Mouse (Mus musculus) intestine, embryonic 16.5 days (tissue): ENCODE results near the gene Trim2. TPM values are rescaled to one million over a fixed set of nuclear protein-coding genes. Genes with fewer than 3 reads are reported as not detected.

ENCODE experiments used
- ATAC-seq: fragments of 200-750 bp; cut with Nextera tagmentation; 2 replicates; pipeline ENCODE4 v1.8.0; 2017; ENCODE audit warnings: moderate TSS enrichment, moderate library complexity
- H3K27ac ChIP-seq: fragments of 300-500 bp; sonication (generic); 2 replicates; pipeline ENCODE4 v1.5.1; 2014; ENCODE audit warnings: mild to moderate bottlenecking, low read length
- H3K27me3 ChIP-seq: fragments of 300-500 bp; sonication (generic); replicated peaks from 2 replicates; pipeline ENCODE4 v1.6.1; 2014; ENCODE audit warnings: low read length, control low read depth, mixed read lengths; ENCODE audit not compliant: control insufficient read depth, insufficient read depth
- H3K36me3 ChIP-seq: fragments of 300-500 bp; sonication (generic); 2 replicates; pipeline ENCODE4 v1.6.1; 2014; ENCODE audit warnings: low read length, control low read depth; ENCODE audit not compliant: control insufficient read depth, insufficient read depth
- H3K4me1 ChIP-seq: fragments of 300-500 bp; sonication (generic); 2 replicates; pipeline ENCODE4 v1.6.1; 2014; ENCODE audit warnings: low read length, control low read depth, mixed read lengths; ENCODE audit not compliant: control insufficient read depth, insufficient read depth
- H3K4me2 ChIP-seq: fragments of 300-500 bp; sonication (generic); 2 replicates; pipeline ENCODE4 v1.6.1; 2014; ENCODE audit warnings: low read depth, low read length, control low read depth
- H3K4me3 ChIP-seq: fragments of 300-500 bp; sonication (generic); 2 replicates; pipeline ENCODE4 v1.5.1; 2014; ENCODE audit warnings: mild to moderate bottlenecking, low read length
- H3K9ac ChIP-seq: fragments of 300-500 bp; sonication (generic); 2 replicates; pipeline ENCODE4 v1.6.1; 2014; ENCODE audit warnings: low read depth, low read length
- H3K9me3 ChIP-seq: fragments of 300-500 bp; sonication (generic); 2 replicates; pipeline ENCODE4 v1.6.1; 2016; ENCODE audit warnings: low read length, control low read depth; ENCODE audit not compliant: control insufficient read depth
- WGBS: fragments of 180-500 bp; shearing (Covaris S2); extraction: QIAGEN DNeasy Blood & Tissue Kit; methylation state at CpG from one replicate; pipeline ENCODE4 v1.1.7; 2014; 5-methylcytosine and 5-hydroxymethylcytosine counted together
- polyA plus RNA-seq: library from polyadenylated mRNA; unstranded; fragments of >200 nt; fragmentation: Nextera tagmentation; extraction: Ambion mirVana; gene quantifications from 2 replicates; pipeline ENCODE4 v1.2.1, GENCODE M21; 2015

Trim2 gene
- polyA plus RNA-seq, 1 experiment from 2014 or later: 57.0 TPM

DNA sequence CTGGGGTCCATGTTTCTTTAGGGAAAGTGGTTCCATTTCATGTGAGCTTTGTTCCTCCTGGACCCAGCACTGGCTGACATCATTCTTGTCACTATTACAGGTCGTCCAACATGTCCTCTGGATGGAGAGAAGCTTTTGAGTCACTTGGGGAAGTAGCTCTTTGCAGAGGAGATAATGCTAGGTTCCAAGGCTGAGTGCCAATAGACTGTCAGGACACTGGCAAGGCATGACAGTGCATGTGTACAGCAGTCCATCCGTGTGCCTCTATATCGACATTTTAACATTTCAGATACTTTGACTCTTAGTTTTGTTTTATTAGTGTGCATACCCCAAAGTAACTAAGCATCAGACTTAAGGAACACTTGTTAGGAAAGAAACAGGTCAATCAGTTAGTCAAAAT, 63.6 kb downstream of the Trim2 start:
- no peaks in the 10 kb centered on the region for H3K9me3 ChIP-seq
- 79% methylated on average over 3 of the region's 3 CpGs for WGBS
- no peak overlapping the region for H3K27ac ChIP-seq
- H3K27me3 ChIP-seq: no peaks in the 10 kb centered on the region
- ATAC-seq: no peak
- no peak overlapping the region for H3K4me3 ChIP-seq
- no peak overlapping the region for H3K9ac ChIP-seq
- peaks cover 2% of the 10 kb centered on the region for H3K4me1 ChIP-seq
- H3K36me3 ChIP-seq: no peaks in the 10 kb centered on the region
- no peak overlapping the region for H3K4me2 ChIP-seq

DNA sequence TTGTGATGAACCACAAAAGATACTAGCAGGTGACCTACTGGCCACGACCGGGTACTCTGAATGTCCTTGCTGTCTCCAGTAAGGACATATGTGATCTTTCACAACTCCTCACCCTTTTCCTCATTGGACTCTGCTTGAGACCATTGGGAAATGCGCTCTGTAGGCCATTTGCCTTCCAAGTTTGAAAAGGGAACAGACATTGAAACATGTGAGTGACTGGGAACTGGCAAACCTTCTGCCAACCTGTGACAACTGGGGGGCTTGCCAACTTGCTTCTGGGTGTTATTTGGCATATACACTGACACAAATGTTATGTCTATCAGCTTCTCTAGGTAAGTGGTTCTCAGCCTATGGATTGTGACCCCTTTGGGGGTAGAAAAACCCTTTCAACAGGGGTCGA, 64.2 kb downstream of the Trim2 start:
- H3K36me3 ChIP-seq: no peaks in the 10 kb centered on the region
- no peak overlapping the region for H3K4me2 ChIP-seq
- H3K27ac ChIP-seq: no peak overlapping the region
- 91% methylated on average over 4 of the region's 4 CpGs for WGBS
- no peak overlapping the region for H3K9ac ChIP-seq
- no peaks in the 10 kb centered on the region for H3K4me1 ChIP-seq
- no peaks in the 10 kb centered on the region for H3K9me3 ChIP-seq
- H3K4me3 ChIP-seq: no peak overlapping the region
- H3K27me3 ChIP-seq: no peaks in the 10 kb centered on the region
- no peak for ATAC-seq

DNA sequence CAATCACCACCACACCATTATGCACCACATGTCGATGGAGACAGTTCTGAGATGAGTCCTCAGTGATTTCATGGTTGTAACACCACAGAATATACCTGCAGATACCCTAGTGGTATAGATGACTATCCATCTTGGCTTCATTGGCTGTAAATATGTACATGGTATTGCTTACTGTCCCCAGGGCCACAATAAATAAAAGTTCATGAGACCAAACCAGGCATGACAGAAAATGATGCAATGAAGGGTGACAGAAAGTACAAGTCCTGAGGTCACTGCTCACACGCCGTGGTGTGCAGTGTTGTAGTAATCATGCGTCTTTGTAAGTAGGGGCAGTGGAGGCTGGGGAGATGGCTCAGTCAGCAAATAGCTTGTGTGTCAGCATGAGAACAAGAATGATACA, 65.6 kb downstream of the Trim2 start:
- 91% methylated on average over 4 of the region's 4 CpGs for WGBS

DNA sequence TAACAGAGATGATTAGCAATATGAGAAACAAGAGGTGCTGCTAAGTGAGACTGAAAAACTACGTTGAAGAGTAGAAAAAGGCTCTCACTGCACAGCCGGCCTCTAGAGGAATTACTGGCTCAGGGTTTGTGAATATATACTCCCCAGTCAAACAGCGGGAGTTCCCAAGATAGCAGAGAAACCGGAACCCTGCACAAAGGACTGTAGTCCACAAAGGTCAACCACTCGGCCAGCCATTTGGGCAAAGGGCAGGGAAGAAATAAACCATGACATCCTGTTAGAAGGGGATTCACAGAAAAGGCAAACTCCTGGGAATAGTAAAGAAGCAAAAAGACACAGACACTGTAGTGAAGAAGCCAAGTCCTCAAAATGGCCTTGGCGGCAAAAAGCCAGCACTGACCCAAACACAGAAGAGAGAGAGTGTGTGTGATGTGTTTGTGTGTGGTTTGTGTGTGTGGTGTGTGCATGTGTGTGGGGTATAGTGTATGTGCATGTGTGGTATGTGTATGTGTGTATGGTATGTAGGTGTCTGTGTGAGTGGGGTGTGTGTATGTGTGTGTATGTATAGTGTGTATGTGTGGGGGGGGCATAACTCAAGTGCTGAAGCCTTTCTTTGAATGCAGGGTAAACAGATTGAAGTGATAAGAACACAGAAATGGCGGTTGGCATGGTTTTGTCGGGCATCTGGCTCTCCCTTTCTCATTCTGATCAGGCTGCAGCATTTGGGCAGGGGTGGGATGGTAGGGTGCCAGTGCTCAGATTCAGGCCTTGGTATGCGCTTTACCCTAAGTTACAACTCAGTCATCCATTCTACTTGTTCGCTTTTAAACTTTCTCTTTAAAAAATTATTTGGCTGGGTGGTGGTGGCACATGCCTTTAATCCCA, 71.0 kb downstream of the Trim2 start:
- ATAC-seq: no peak

More for the DNA sequence above, 65.6 kb downstream of the Trim2 start:
- Histone ChIP-seq H3K9ac (no peak overlapping the region), H3K27me3 (no peaks in the 10 kb centered on the region), H3K4me3 (no peak overlapping the region), H3K4me1 (no peaks in the 10 kb centered on the region), H3K4me2 (no peak overlapping the region), H3K36me3 (no peaks in the 10 kb centered on the region), H3K9me3 (no peaks in the 10 kb centered on the region), H3K27ac (no peak overlapping the region)
- ATAC-seq: no peak

DNA sequence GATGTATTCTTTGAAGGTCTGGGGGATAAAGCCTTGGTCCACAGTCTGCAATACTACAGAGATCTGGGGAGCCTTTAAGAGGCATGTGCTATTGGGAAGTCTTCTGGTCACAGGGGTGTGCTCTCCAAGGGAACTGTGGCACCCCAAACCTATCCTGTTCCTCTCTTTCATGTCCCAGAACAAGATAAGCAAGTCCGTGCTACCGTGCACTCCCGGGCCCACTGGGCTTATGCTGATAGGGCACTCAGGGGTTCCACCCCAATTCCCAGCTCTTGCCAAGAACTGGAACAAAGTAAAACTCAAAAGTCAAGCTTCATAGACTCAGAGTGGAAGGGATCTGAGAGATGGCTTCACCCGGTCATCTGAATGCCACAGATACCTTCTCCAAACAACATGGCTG, 72.1 kb downstream of the Trim2 start:
- 82% methylated on average over 4 of the region's 4 CpGs for WGBS
- H3K4me2 ChIP-seq: no peak overlapping the region
- H3K4me1 ChIP-seq: peaks cover 9% of the 10 kb centered on the region
- no peak overlapping the region for H3K4me3 ChIP-seq
- H3K9me3 ChIP-seq: no peaks in the 10 kb centered on the region
- no peak overlapping the region for H3K27ac ChIP-seq
- ATAC-seq: no peak
- no peaks in the 10 kb centered on the region for H3K36me3 ChIP-seq
- H3K9ac ChIP-seq: no peak overlapping the region
- no peaks in the 10 kb centered on the region for H3K27me3 ChIP-seq

More for the DNA sequence above, 71.0 kb downstream of the Trim2 start:
- no peak overlapping the region for H3K4me2 ChIP-seq
- 52% methylated on average over 10 of the region's 10 CpGs for WGBS
- no peak overlapping the region for H3K27ac ChIP-seq
- no peaks in the 10 kb centered on the region for H3K9me3 ChIP-seq
- no peaks in the 10 kb centered on the region for H3K27me3 ChIP-seq
- H3K9ac ChIP-seq: no peak overlapping the region
- H3K36me3 ChIP-seq: no peaks in the 10 kb centered on the region
- no peak overlapping the region for H3K4me3 ChIP-seq
- peaks cover 9% of the 10 kb centered on the region for H3K4me1 ChIP-seq

DNA sequence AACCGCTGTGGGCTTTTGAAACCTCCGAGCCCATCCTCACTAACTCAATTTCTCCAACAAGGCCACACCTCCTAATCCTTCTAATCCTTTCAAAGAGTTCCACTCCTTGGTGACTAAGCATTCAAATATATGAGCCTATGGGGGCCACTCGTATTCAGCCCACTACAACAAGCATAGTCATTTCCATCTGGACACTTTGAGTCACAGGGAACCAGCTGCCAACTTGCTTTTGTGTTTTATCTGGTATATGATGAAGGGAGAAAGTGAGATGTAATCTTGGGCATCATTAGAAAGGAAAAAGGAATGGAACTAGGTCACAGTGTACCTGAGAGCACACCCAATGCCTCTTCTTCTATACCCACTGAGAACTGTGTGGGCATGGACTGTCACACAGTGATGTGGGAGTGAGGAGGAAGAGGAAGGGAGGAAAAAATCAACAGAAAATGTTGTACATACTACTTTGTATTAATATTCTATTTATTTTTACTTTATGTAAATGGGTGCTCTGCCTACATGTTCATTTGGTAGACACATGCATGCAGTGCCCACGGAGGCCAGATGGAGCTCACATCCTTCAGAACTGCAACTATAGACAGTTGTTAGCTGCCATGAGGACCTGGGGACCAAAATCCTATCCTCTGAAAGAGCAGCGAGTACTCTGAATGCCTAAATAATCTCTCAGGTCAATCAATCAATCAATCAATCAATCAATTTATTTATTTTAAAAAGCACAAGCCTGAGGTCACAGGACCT, 72.8 kb downstream of the Trim2 start:
- no peak overlapping the region for H3K27ac ChIP-seq
- no peak for ATAC-seq
- H3K27me3 ChIP-seq: no peaks in the 10 kb centered on the region
- no peak overlapping the region for H3K9ac ChIP-seq
- peaks cover 9% of the 10 kb centered on the region for H3K4me1 ChIP-seq
- no peaks in the 10 kb centered on the region for H3K36me3 ChIP-seq
- H3K4me3 ChIP-seq: no peak overlapping the region
- H3K9me3 ChIP-seq: no peaks in the 10 kb centered on the region
- WGBS: 88% methylated on average over 5 of the region's 5 CpGs
- no peak overlapping the region for H3K4me2 ChIP-seq

DNA sequence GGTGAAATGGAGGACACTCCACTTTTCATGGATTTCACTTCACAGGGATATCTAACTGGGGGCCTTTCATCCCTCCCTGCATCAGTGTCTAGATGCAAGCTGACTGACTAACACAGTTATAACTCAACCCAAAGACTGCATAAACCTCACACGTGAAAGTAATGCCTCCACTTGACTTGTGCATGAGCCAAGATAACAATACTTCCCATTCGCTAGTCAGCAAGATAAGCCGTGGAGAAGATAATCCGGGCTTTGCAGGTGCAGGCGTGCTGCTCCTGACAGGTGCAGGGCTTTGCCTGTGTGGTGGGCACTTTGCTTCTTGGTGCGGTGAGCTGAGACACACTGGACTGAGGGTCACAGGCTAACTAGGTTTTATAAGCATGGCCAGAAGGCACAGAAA, 74.4 kb downstream of the Trim2 start:
- H3K36me3 ChIP-seq: no peaks in the 10 kb centered on the region
- 65% methylated on average over 6 of the region's 6 CpGs for WGBS
- peaks cover 16% of the 10 kb centered on the region for H3K4me1 ChIP-seq
- H3K4me3 ChIP-seq: no peak overlapping the region
- no peaks in the 10 kb centered on the region for H3K27me3 ChIP-seq
- H3K9me3 ChIP-seq: no peaks in the 10 kb centered on the region
- ATAC-seq: peak; percentile 19; the same call in 1 of the 2 replicates
- H3K4me2 ChIP-seq: no peak overlapping the region
- H3K27ac ChIP-seq: no peak overlapping the region
- no peak overlapping the region for H3K9ac ChIP-seq

DNA sequence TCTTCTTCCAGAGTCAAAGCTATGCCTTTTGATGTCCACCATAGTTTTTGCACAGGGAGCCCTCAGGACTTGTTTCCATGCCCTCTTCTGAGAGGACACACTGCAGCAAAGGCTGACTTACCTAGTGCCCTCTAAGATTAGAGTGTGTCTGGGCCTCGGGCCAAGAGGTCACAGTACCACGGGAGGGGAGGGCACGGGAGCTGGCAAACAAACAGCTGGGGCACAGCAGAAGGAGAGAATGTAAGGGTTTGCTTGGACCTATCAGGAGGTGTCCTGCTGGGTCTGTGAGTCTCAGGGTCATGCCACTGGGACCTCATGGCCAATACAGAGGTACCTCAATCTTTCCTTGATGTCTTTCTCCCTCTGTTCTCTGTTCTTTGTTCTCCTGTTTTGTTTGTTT, 75.7 kb downstream of the Trim2 start:
- Histone ChIP-seq H3K4me2 (no peak overlapping the region), H3K27ac (no peak overlapping the region), H3K36me3 (no peaks in the 10 kb centered on the region), H3K4me3 (no peak overlapping the region), H3K9ac (no peak overlapping the region), H3K4me1 (peaks cover 16% of the 10 kb centered on the region), H3K9me3 (no peaks in the 10 kb centered on the region), H3K27me3 (no peaks in the 10 kb centered on the region)
- WGBS: 17% methylated on average over 3 of the region's 3 CpGs
- no peak for ATAC-seq

DNA sequence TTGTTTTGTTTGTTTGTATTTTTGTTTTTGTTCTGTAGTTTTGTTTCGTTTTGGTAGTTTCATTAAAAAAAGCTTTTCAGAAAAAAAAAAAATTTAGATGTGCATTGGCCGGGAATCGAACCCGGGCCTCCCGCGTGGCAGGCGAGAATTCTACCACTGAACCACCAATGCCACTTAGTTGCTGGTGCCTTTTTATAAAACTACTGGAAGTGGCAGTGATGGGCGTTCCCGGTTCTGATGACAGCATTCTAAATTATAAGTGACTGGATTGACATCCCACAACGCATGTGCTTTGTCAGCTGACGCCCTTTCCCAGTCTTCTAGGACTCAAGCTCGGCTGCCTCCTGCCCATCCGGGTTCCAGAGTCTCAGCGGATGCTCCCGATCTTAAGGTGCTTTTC, 77.8 kb downstream of the Trim2 start:
- Histone ChIP-seq H3K4me1 (peaks cover 13% of the 10 kb centered on the region), H3K4me3 (peak overlapping the region; percentile 46), H3K27ac (no peak overlapping the region), H3K9me3 (no peaks in the 10 kb centered on the region), H3K9ac (no peak overlapping the region), H3K4me2 (peak overlapping the region; percentile 78), H3K27me3 (no peaks in the 10 kb centered on the region), H3K36me3 (no peaks in the 10 kb centered on the region)
- no peak for ATAC-seq
- 23% methylated on average over 15 of the region's 15 CpGs for WGBS
